Mouse (Mus musculus): Measurements from ENCODE around the gene Ovch2.

Ovch2 gene

GRCm38 (mm10) chr7:107744454-107744853, 56.6 kb downstream of the Ovch2 start:
- DNase-seq (ENCODE audit: low spot score) = no peak

GRCm38 (mm10) chr7:107742963-107743465, 58.0 kb downstream of the Ovch2 start:
- no peak for DNase-seq (ENCODE audit: low spot score)

GRCm38 (mm10) chr7:107738726-107739125, 62.3 kb downstream of the Ovch2 start:
- DNase-seq (ENCODE audit: low spot score) = no peak

DNA sequence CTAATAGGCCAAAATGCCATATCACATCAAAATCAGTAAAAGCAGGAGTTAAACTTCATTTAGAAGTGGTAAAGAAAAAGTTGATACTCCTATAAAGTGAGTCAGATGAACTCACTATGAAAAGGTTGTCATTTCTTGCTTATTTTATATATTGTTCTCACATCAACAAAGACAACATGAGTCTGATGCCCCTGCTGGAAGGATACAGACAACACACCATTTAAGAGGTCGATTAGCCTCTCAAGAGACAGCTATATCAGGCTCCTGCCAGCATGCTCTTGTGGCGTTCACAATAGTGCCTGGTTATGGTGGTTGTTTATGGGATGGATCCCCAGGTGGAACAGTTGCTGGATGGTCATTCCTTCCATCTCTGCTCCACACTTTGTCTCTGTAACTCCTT, 67.8 kb downstream of the Ovch2 start:
- DNase-seq (ENCODE audit: low spot score) = no peak
